In the genomic region with DNA sequence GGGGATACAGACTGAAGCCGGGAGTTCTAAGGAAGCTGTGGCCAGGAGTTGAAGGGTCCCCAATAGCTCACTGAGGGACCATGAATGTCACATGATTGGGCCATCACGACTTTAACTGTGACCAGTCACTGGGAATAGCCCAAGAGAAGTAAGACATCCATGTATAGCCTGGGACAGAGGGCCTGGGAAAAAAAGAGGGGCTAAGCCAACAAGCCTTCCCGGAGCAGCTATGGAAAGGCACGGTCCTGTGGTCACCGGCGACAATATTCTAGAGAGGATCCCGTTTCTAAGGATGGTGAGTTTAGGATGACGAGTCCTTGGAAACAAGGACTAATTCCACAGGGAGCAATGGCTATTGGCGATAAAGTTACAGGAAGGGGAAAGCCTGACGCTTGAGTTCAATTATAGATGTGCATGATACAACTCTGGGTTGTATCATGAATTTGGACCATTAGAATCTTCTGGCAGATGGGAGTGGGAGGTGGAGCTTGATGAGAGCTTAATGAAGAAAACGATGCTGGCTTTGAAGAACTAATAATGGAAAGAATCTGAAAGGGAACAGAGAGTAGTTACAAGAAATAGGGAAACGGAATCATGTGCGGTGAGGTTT, we compare ENCODE assay signal across 8 mouse cellular contexts.
DNase-seq lines count a peak whose midpoint lies in the region; ATAC-seq and TF ChIP-seq lines count a peak whose summit lies in the region.

No protein-coding gene starts in this region.

- TF ChIP-seq CTCF in lung, postnatal 0 days (IDR thresholded peaks at IDR 0.05) = no peak

- H3K4me2 ChIP-seq in lung, postnatal 0 days (replicated peaks; ENCODE audit: low read depth, low read length) = peak overlapping the region; percentile 88
- peak overlapping the region; percentile 95 for H3K4me2 ChIP-seq in intestine, embryonic 15.5 days (replicated peaks)
- H3K4me2 ChIP-seq in neural tube, embryonic 15.5 days = peak overlapping the region; percentile 81

- no peak overlapping the region for H3K27ac ChIP-seq in lung, postnatal 0 days (ENCODE audit: low read length)
- H3K27ac ChIP-seq in intestine, embryonic 15.5 days = no peak overlapping the region
- peak overlapping the region; percentile 86 for H3K27ac ChIP-seq in neural tube, embryonic 15.5 days (replicated peaks)

- H3K9ac ChIP-seq in lung, postnatal 0 days (replicated peaks; ENCODE audit: low read depth) = no peak overlapping the region; the same call in 1 of the 2 replicates
- peak overlapping the region; percentile 79 for H3K9ac ChIP-seq in intestine, embryonic 15.5 days
- peak overlapping the region; percentile 73 for H3K9ac ChIP-seq in neural tube, embryonic 15.5 days (replicated peaks)

- no peaks in the 10 kb centered on the region for H3K27me3 ChIP-seq in lung, postnatal 0 days (replicated peaks; ENCODE audit: insufficient read depth, low read length)
- no peaks in the 10 kb centered on the region for H3K27me3 ChIP-seq in intestine, embryonic 15.5 days (replicated peaks)
- H3K27me3 ChIP-seq in neural tube, embryonic 15.5 days (replicated peaks) = no peaks in the 10 kb centered on the region

- intact Hi-C loops in gastrocnemius, postnatal 14 days (cut with DNase I; ENCODE audit: low total_unique reads) = no loop called here

- TF ChIP-seq EP300 in lung, postnatal 0 days (IDR thresholded peaks at IDR 0.05) = no peak

- H3K36me3 ChIP-seq in lung, postnatal 0 days (ENCODE audit: insufficient read depth, low read length) = no peaks in the 10 kb centered on the region
- no peaks in the 10 kb centered on the region for H3K36me3 ChIP-seq in intestine, embryonic 15.5 days
- no peaks in the 10 kb centered on the region for H3K36me3 ChIP-seq in neural tube, embryonic 15.5 days

- H3K4me3 ChIP-seq in lung, postnatal 0 days (ENCODE audit: low read depth, low read length) = peak overlapping the region; percentile 54
- H3K4me3 ChIP-seq in intestine, embryonic 15.5 days (replicated peaks) = peak overlapping the region; percentile 63
- H3K4me3 ChIP-seq in neural tube, embryonic 15.5 days (replicated peaks) = peak overlapping the region; percentile 60

- no peak for DNase-seq in cerebellum, adult 11 months
- DNase-seq in lung, postnatal 0 days (ENCODE audit: low spot score) = no peak
- DNase-seq in lung, adult 18-20 months = no peak
- no peak for DNase-seq in natural killer cell, adult 2 months (ENCODE audit: low spot score in 2 of 2)
- no peak for DNase-seq in gastrocnemius, postnatal 14 days

- H3K9me3 ChIP-seq in lung, postnatal 0 days (ENCODE audit: low read length) = no peaks in the 10 kb centered on the region
- no peaks in the 10 kb centered on the region for H3K9me3 ChIP-seq in intestine, embryonic 15.5 days
- H3K9me3 ChIP-seq in neural tube, embryonic 15.5 days (replicated peaks) = no peaks in the 10 kb centered on the region

- 43% methylated on average over 13 of the region's 13 CpGs for whole genome bisulfite sequencing in lung, postnatal 0 days
- whole genome bisulfite sequencing in intestine, embryonic 15.5 days = 42% methylated on average over 13 of the region's 13 CpGs
- WGBS in neural tube, embryonic 15.5 days = 28% methylated on average over 13 of the region's 13 CpGs

- ATAC-seq in cerebellum, adult (ENCODE audit: insufficient number of reproducible peaks, low FRiP score, low TSS enrichment) = peak; percentile 34
- peak; percentile 3; the same call in 1 of the 2 replicates for ATAC-seq in lung, postnatal 0 days
- peak; percentile 18; the same call in 1 of the 2 replicates for ATAC-seq in intestine, embryonic 15.5 days
- ATAC-seq in neural tube, embryonic 15.5 days (ENCODE audit: low FRiP score) = peak; percentile 45

- no peaks in the 10 kb centered on the region for H3K4me1 ChIP-seq in lung, postnatal 0 days (ENCODE audit: insufficient read depth, low read depth, low read length)
- H3K4me1 ChIP-seq in intestine, embryonic 15.5 days (replicated peaks) = no peaks in the 10 kb centered on the region
- H3K4me1 ChIP-seq in neural tube, embryonic 15.5 days = peaks cover 4% of the 10 kb centered on the region; the same call in 1 of the 2 replicates
